Mouse (Mus musculus) spleen, postnatal 36 days (tissue): ENCODE results near the gene Pou2f1.
A peak's percentile ranks its signal among the peaks of the same experiment; 100 is the strongest.
"Not testable (repeated sequence)": the region's sequence is repeated elsewhere in the genome, so short reads cannot be mapped to it uniquely, and the experiment has no call there.

Source experiments
- DNase-seq, 2 experiments: peaks; one replicate each; pipeline ENCODE4 v3.0.0; 2022; ENCODE audit warnings: low spot score in 2 of 2, mixed read lengths in 1 of 2

Gene Pou2f1

GRCm38 (mm10) chr1:166003181-166004022 lies 924 bp upstream of the Pou2f1 start:
- peak; percentile 95 to 96 for DNase-seq

GRCm38 (mm10) chr1:166001904-166002489 lies 481 bp downstream of the Pou2f1 start:
- DNase-seq, result peak in 1 of 2 experiments; percentile 63

GRCm38 (mm10) chr1:166001121-166001903 lies 1.2 kb downstream of the Pou2f1 start:
- DNase-seq, result peak; percentile 75 to 83

- DNase-seq, result peak; percentile 58 to 64
Observed at GRCm38 (mm10) chr1:166000601-166001120, 1.8 kb downstream of the Pou2f1 start.

GRCm38 (mm10) chr1:165999709-166000108 lies 2.8 kb downstream of the Pou2f1 start:
- DNase-seq, result no peak

GRCm38 (mm10) chr1:165995661-165996055 lies 6.8 kb downstream of the Pou2f1 start:
- no peak for DNase-seq

GRCm38 (mm10) chr1:165995011-165995660 lies 7.3 kb downstream of the Pou2f1 start:
- DNase-seq, result not testable (repeated sequence)

GRCm38 (mm10) chr1:165994279-165994678 lies 8.2 kb downstream of the Pou2f1 start:
- DNase-seq, result no peak

- DNase-seq, result no peak
Observed at GRCm38 (mm10) chr1:165993270-165994156, 9.0 kb downstream of the Pou2f1 start.

- DNase-seq, result no peak
Observed at GRCm38 (mm10) chr1:165988536-165988935, 13.9 kb downstream of the Pou2f1 start.

GRCm38 (mm10) chr1:165988072-165988471 lies 14.4 kb downstream of the Pou2f1 start:
- DNase-seq, result no peak

- no peak for DNase-seq
Observed at GRCm38 (mm10) chr1:165985743-165986360, 16.6 kb downstream of the Pou2f1 start.

- DNase-seq, result no peak
Observed at GRCm38 (mm10) chr1:165985186-165985585, 17.3 kb downstream of the Pou2f1 start.

- DNase-seq, result no peak
Observed at GRCm38 (mm10) chr1:165976672-165977448, 25.6 kb downstream of the Pou2f1 start.

- DNase-seq, result no peak
Observed at GRCm38 (mm10) chr1:165969001-165969690, 33.3 kb downstream of the Pou2f1 start.

- DNase-seq, result peak; percentile 38 to 53
Observed at GRCm38 (mm10) chr1:165967027-165967654, 35.3 kb downstream of the Pou2f1 start.

GRCm38 (mm10) chr1:165966156-165966914 lies 36.1 kb downstream of the Pou2f1 start:
- no peak for DNase-seq
